Mouse (Mus musculus) CH12.LX (cell line): ENCODE results near the gene Tmc2.

Experiments
- CHD2 ChIP-seq: IDR thresholded peaks from 2 replicates; pipeline ENCODE4 v1.6.1; 2011; ENCODE audit warnings: low read length, improper control_type of control experiment
- CTCF ChIP-seq, 2 experiments: IDR thresholded peaks in 1 of 2; conservative IDR thresholded peaks in 1 of 2; 2 replicates each; pipeline ENCODE4 v1.5.1; 2011 to 2012; ENCODE audit warnings: low read depth in 2 of 2, low read length in 2 of 2, improper control_type of control experiment in 1 of 2, inconsistent platforms in 1 of 2, mild to moderate bottlenecking in 1 of 2, moderate library complexity in 1 of 2
- JUN ChIP-seq: IDR thresholded peaks from 2 replicates; pipeline ENCODE4 v1.6.1; 2011; ENCODE audit warnings: low read depth, mild to moderate bottlenecking, low read length, improper control_type of control experiment, moderate library complexity; ENCODE audit not compliant: insufficient read depth
- MYC ChIP-seq: IDR thresholded peaks from 2 replicates; pipeline ENCODE4 v1.6.1; 2011; ENCODE audit warnings: low read depth, mild to moderate bottlenecking, improper control_type of control experiment, low read length
- NRF1 ChIP-seq: IDR thresholded peaks from 2 replicates; pipeline ENCODE4 v1.6.1; 2014; ENCODE audit warnings: low read depth, mild to moderate bottlenecking, inconsistent platforms, low read length, improper control_type of control experiment, moderate library complexity
- POLR2A ChIP-seq: IDR thresholded peaks from 2 replicates; pipeline ENCODE4 v1.6.1; 2011; ENCODE audit warnings: low read depth, mild to moderate bottlenecking, improper control_type of control experiment, low read length
- POLR2AphosphoS2 ChIP-seq: IDR thresholded peaks from 2 replicates; pipeline ENCODE4 v1.6.1; 2011; ENCODE audit warnings: low read depth, low read length, improper control_type of control experiment
- RAD21 ChIP-seq: IDR thresholded peaks from 2 replicates; pipeline ENCODE4 v1.6.1; 2011; ENCODE audit warnings: low read depth, mild to moderate bottlenecking, low read length, improper control_type of control experiment, moderate library complexity
- SIN3A ChIP-seq: IDR thresholded peaks from 2 replicates; pipeline ENCODE4 v1.6.1; 2012; ENCODE audit warnings: low read length, improper control_type of control experiment, inconsistent platforms
- ZKSCAN1 ChIP-seq: IDR thresholded peaks from 2 replicates; pipeline ENCODE4 v1.6.1; 2012; ENCODE audit warnings: low read depth, inconsistent platforms, low read length, improper control_type of control experiment, borderline replicate concordance
- ZNF384 ChIP-seq: IDR thresholded peaks from 2 replicates; pipeline ENCODE4 v1.6.1; 2012; ENCODE audit warnings: low read depth, low read length, improper control_type of control experiment, inconsistent platforms

- no peak for TF ChIP-seq ZKSCAN1
- no peak for TF ChIP-seq CTCF (conservative IDR thresholded peaks at IDR 0.05 in 1 of 2, IDR thresholded peaks at IDR 0.05 in 1 of 2; ENCODE audit: low read depth in 2 of 2, low read length in 2 of 2)
- no peak for TF ChIP-seq RAD21
- TF ChIP-seq CHD2: no peak
- no peak for TF ChIP-seq NRF1
- no peak for TF ChIP-seq POLR2AphosphoS2
- TF ChIP-seq JUN: no peak
- TF ChIP-seq MYC: no peak
- TF ChIP-seq SIN3A: no peak
- no peak for TF ChIP-seq ZNF384
- TF ChIP-seq POLR2A: no peak
Measured at GRCm38 (mm10) chr2:130155851-130156250, 39.1 kb upstream of the Tmc2 start.
